Mouse (Mus musculus) right cerebral cortex, postnatal 10 days (tissue): Measurements from ENCODE around the gene Kcnj11.

Experiments used
- DNase-seq, 2 experiments: peaks; one replicate each; pipeline ENCODE4 v3.0.0; 2021; ENCODE audit warnings: low spot score in 2 of 2

The Kcnj11 gene

GRCm38 (mm10) chr7:46104256-46104915 is 3.8 kb upstream of the Kcnj11 start:
- peak in 1 of 2 experiments; percentile 60 for DNase-seq

DNA sequence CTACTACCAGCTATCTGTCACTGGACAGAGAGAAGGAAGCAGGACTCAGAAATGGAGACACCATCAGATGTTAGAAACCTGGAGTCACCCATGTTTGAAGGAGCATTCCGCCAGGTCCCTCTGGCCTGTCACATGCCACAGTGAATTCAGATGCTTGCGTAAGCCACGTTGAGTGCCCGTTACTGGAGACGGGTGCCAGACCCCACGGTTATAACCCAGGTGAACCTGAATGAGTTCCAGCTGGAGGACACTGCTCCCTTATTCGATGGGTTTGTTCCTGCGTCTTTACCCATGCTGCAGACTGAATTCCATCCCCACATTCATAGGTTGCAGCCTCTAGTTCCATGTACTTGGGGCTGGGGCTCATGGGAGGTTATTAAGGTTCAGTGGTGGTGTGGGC is 3.2 kb upstream of the Kcnj11 start:
- no peak for DNase-seq

DNA sequence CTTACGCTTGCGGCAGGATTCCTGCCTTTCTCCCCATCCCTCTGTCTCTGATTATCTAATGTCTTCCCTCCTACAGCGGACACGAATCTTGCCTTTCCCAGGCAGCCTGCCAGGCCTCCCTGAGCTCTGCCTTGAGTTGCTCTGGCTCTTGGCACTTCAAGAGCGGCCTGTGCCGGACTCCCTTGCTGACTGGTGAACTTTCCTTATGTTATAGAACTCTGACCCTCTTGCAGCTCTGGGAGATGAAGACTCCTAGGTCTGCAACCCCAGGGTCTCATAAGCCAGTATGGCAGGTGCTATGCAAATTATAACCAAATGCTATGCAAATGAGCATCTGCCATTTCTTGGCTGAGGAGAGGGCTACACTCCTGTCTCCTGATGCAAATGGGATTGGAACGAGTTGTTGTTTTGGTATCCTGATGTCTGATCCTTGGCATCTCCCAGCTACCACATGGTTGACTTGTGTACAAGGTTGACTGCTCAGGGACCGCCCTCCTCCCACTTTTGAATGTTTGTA is 2.6 kb upstream of the Kcnj11 start:
- DNase-seq, result peak; percentile 70 to 76

DNA sequence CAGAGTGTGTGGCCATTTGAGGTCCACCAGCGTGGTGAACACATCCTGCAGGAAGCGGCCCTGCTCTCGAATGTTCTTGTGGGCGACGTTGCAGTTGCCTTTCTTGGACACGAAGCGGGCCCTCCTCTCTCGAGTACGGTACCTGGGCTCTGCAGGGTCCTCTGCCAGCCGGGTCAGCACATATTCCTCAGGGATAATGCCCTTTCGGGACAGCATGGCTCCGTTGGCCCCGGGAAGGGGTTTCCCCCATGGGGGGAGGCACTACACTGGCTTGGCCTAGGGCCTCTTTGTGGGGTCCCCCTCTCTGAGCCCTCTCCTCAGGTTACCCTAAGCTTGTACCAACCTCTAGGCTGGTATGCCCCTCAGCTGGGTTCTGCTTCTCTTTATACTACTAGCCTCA is 882 bp downstream of the Kcnj11 start:
- DNase-seq, result no peak

GRCm38 (mm10) chr7:46098919-46099286 is 1.7 kb downstream of the Kcnj11 start:
- DNase-seq, result no peak

DNA sequence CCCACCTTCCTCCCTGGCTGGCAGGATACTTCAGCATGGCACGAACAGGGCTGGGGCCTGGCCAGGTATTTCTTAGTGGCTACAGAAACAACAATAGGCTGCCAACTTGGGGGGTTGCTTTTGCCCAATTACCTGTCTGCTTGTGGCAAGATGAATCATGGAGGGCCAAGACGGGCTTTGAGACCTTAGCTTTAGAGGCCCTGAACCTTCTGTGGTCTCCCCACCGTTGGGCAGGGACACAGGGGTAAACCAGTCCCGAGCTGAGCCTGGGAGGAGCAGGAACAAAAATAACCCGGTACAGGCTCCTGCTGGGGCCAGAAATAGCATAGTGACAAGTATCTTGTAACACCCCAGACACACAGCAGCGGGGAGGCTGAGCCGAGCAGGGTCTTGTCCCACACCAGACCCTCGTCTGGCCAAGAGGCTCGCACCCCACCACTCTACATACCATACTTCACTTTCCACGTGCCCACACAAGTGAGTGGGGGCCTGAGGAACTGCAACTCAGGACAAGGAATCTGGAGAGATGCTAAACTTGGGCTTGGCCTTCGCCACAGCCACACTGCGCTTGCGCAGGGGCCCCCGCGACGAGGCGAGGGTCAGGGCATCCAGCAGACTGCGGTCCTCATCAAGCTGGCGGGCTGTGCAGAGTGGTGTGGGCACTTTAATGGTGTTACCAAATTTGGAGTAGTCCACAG is 2.2 kb downstream of the Kcnj11 start:
- DNase-seq, result no peak

- DNase-seq, result no peak
Observed at GRCm38 (mm10) chr7:46097319-46097783, 3.2 kb downstream of the Kcnj11 start.

- DNase-seq, result peak; percentile 76 to 79
Observed at GRCm38 (mm10) chr7:46096136-46096535, 4.4 kb downstream of the Kcnj11 start.

DNA sequence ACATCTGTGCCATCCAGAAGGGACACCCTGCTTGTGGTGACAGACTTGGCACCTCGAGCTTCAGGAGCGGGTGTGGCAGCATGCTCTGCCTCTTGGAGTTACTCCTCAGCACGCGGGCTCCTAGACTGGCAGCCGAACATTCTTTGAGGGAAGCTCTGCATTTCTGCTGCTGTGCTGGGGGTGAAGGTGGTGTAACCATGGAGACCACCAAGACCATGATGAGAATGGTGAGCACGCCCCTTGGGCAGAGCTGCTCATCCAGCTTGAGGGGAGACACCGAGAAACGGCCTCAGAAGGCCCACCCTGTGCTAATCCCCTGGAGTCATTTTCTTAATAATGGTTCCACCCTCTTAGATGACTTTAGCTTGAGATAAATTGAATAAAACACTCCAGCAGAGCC is 7.8 kb downstream of the Kcnj11 start:
- DNase-seq, result no peak

GRCm38 (mm10) chr7:46088241-46088640 is 12.3 kb downstream of the Kcnj11 start:
- DNase-seq, result no peak

DNA sequence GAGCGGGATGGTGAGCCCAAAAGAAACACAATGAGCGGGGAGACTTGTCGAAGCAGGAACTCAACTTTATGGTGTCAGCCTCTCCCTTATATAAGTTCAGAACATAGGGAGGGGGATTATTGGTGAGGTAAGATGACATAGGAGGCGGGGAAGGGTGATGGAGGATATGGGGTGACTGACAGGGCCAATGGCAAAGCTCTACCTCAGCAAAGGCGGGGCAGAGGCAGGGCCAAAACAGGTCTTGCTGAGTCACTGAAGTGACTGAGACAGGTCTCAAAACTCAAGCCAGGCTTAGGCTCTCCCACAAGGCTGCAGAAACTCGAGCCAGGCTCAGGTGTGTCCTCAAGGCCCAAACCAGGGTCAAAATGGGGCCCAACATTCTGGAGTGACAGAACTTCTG is 14.2 kb downstream of the Kcnj11 start:
- DNase-seq, result no peak

GRCm38 (mm10) chr7:46084839-46085513 is 15.6 kb downstream of the Kcnj11 start:
- DNase-seq, result no peak

DNA sequence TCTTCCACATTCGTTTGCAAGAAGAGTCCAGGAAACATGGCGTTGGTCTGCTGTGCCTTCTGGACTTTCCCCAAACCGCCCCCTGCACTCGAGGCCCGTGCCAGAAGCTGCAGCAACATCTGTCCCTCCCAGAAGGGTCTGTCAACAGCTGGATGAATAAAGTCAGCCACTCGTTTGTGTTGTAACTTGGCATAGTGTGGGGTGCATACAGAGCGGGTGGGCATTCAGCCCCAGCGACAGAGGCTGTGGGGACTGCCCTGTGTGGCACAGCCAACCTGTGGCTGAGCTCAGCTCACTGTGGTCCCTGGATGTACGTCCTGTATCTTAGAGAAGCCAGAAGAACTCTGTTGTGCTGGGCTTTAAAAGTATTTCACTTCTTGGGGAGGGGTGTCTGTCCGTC is 16.5 kb downstream of the Kcnj11 start:
- DNase-seq, result no peak

DNA sequence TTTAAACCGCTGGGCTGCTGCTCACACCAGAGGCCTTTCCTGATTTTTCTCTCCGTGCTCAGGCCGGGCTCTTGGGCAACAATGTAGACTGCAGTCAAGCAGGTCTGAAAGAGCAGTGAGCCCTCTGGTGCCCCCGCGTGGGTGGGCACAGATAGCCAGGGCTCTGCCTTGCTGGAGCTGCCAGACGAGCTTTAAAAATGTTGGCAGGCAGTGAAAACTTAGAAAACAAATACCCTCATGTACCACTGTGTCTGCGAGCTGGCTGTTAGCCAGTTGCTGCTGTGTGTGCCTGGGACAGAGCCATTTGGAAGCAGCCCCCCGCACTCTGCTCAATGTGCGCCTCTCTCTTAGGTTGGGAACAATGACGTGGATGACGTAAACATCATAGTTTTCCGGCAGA is 22.9 kb downstream of the Kcnj11 start:
- peak in 1 of 2 experiments; percentile 46 for DNase-seq

DNA sequence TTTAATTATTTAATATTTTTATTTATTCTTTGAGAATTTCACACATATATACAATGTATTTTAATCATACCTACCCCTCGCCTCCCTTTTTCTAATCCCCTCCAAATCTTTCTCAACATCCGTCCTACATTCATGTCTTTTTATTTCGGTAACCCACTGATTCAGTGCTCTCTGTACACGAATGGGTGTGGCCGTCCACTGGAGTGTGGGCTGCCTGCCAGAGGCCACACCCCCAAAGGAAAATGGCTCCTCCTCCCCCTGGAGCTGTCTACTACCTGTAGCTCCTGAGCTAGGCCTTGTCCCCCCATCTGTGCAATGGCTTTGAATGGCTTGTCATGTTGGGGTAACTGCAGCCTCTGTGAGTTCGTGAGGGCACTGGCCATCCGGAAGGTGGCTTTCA is 23.7 kb downstream of the Kcnj11 start:
- no peak for DNase-seq

- DNase-seq, result no peak
Observed at GRCm38 (mm10) chr7:46068831-46069230, 31.7 kb downstream of the Kcnj11 start.

DNA sequence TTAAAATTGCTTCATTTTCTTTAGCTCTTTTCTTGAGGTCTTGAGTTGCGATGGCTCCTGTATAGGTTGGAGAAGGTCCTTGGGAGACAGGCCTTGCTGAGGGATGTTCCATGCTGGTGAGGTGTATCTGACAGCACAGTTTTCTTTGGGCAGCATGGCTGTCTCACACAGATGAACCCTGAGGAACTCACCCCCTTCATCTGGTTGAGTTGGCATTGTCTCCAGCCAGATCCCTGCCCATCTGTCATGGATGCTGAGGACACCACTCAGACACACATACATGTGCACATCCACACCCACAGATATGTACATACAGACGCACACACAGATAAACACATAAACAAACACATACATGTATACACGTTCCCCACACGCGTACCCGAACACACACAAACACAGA is 37.3 kb downstream of the Kcnj11 start:
- no peak for DNase-seq

DNA sequence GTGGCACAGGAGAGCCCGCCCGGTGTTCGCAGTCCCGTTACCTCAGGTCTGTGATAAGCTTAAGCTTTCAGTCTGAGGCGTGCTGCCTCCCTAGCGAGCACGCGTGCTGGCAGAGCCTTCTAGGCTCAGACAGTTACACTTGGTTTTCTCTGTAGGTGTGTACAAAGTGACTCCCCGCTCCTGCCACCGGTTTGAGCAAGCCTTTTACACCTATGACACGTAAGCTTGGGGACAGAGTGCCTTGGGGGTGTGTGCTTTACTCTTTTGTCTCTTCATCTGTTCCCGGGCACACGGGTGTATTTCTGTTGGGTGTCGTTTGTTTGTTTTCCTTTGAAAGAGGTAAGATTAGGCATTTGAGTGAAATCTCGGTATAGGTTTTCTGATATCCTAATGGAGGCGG is 39.0 kb downstream of the Kcnj11 start:
- no peak for DNase-seq

- DNase-seq, result no peak
Observed at GRCm38 (mm10) chr7:46060688-46061087, 39.9 kb downstream of the Kcnj11 start.

GRCm38 (mm10) chr7:46058882-46059281 is 41.7 kb downstream of the Kcnj11 start:
- DNase-seq, result no peak

DNA sequence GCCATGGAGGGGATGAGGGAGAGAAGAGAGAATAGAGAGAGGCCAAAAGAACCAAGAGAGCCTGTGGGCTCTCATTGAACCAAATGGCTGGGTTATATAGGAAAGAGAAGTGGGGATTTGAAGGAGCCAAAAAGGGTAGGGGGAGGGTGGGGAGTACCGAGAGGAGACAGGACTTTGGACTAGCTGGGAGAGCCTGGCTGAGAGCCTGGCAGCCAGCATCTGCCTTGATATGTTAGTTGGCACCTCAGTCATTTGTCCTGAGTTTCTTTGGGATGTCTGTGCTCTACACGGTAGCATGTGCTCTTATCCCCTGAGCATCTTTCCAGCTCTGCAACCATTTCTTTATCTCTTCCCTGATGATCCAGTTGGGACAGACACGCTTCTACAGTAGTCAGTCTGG is 47.0 kb downstream of the Kcnj11 start:
- no peak for DNase-seq

DNA sequence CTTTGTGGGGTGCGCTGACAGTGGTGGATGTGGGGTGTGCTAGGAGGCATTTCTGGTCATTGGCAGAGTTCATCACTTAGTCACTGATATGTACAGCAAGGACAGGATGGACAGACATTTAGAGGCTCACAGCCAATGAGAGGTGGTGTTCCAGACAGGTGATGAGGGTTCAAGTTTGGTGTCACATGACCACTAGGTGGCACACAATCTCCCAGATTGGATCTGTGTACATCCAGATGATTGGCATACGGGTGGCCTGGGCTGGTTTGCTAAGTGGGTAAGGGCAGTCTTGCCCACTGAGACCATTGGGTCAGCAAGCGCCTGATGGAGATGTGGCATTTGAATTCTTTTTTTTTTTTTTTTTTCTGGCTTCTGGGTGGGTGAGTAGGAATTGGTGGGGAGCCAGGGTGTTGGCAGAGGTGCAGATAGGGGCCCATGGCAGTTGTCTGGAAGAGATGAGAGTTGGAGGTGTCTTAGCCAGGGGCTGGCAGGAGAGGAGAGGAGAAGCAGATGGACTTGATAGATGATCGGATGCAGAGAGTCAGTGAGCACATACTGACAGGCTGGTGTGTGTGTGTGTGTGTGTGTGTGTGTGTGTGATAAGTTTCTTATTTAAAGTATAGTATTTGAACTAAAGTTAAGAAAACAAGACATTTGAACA is 48.3 kb downstream of the Kcnj11 start:
- DNase-seq, result peak; percentile 52 to 56
